ENCODE assay signal across 30 mouse cellular contexts in genomic region chr1:63603870-63604500, GRCm38 (mm10). TPM values are rescaled to one million over a fixed set of nuclear protein-coding genes. Genes with fewer than 3 reads are reported as not detected.
"Had no signal": no experiment of that assay in that cellular context is flagged by ENCODE, and none has a peak within 500 bp of the region (broad histone marks: within the 10 kb centered on the region; RNA-seq: fewer than 3 reads in every experiment).

No protein-coding gene starts in this region.

- H3K4me1 ChIP-seq: limb, embryonic 12.5 days; limb, embryonic 15.5 days; midbrain, embryonic 12.5 days; midbrain, embryonic 15.5 days had no signal

- H3K9me3 ChIP-seq: limb, embryonic 12.5 days; limb, embryonic 15.5 days; midbrain, embryonic 12.5 days; midbrain, embryonic 15.5 days had no signal

- H3K36me3 ChIP-seq: limb, embryonic 12.5 days; limb, embryonic 15.5 days; midbrain, embryonic 12.5 days; midbrain, embryonic 15.5 days had no signal

- H3K4me3 ChIP-seq: limb, embryonic 12.5 days; limb, embryonic 15.5 days; midbrain, embryonic 12.5 days; midbrain, embryonic 15.5 days; myocyte had no signal

- ATAC-seq: intestine, embryonic 16.5 days; lung, postnatal 0 days; midbrain, embryonic 15.5 days had no signal

- H3K27me3 ChIP-seq: limb, embryonic 12.5 days; limb, embryonic 15.5 days; midbrain, embryonic 12.5 days; midbrain, embryonic 15.5 days had no signal

- H3K27ac ChIP-seq: limb, embryonic 12.5 days; limb, embryonic 15.5 days; liver, embryonic 14.5 days; macrophage; midbrain, embryonic 12.5 days; midbrain, embryonic 15.5 days had no signal

- H3K4me2 ChIP-seq: limb, embryonic 12.5 days; limb, embryonic 15.5 days; liver, embryonic 11.5 days; midbrain, embryonic 12.5 days; midbrain, embryonic 15.5 days had no signal

- DNase-seq: kidney, adult 18-20 months; kidney, adult 9 months; kidney, postnatal 14 days; kidney, postnatal 4 days; left cerebral cortex, postnatal 4 days; thymus, adult 18-20 months; thymus, postnatal 36 days had no signal

- H3K9ac ChIP-seq: limb, embryonic 12.5 days; limb, embryonic 15.5 days; liver, embryonic 14.5 days; midbrain, embryonic 12.5 days; midbrain, embryonic 15.5 days had no signal

RNA-seq across cellular contexts. Expression of gene Gm39653, which starts 11.8 kb away (rescaled TPM):
- total RNA-seq: layer of hippocampus, adult 18-20 months; layer of hippocampus, postnatal 14 days; left cerebral cortex, adult 8-10 months; left cerebral cortex, postnatal 14 days; left cerebral cortex, postnatal 4 days; megakaryocyte, adult 5-6 weeks had no signal
- polyA plus RNA-seq: intestine, embryonic 16.5 days; kidney, embryonic 16.5 days; limb, embryonic 12.5 days; limb, embryonic 15.5 days; liver, embryonic 11.5 days; liver, embryonic 14.5 days; lung, postnatal 0 days; macrophage; midbrain, embryonic 12.5 days; midbrain, embryonic 15.5 days; myocyte; neural tube, embryonic 11.5 days; neural tube, embryonic 14.5 days; small intestine, adult 2 months; spleen, adult 2 months; stomach, embryonic 16.5 days; testis, adult 2 months; urinary bladder, adult 2 months had no signal
